Mouse (Mus musculus) MEL (cell line): Measurements from ENCODE around the gene Foxn1.

Source experiments
- CTCF ChIP-seq, 3 experiments: IDR thresholded peaks in 2 of 3; conservative IDR thresholded peaks in 1 of 3; 2 replicates each; pipeline ENCODE4 v1.5.1; 2011 to 2012; ENCODE audit warnings: low read length in 3 of 3, low read depth in 2 of 3, mild to moderate bottlenecking in 2 of 3, improper control_type of control experiment in 1 of 3, inconsistent platforms in 1 of 3, mixed read lengths in 1 of 3, moderate library complexity in 1 of 3; ENCODE audit not compliant: control insufficient read depth in 1 of 3, insufficient read depth in 1 of 3, poor library complexity in 1 of 3, severe bottlenecking in 1 of 3
- RCOR1 ChIP-seq: IDR thresholded peaks from 2 replicates; pipeline ENCODE4 v1.6.1; 2012; ENCODE audit warnings: low read depth, mild to moderate bottlenecking, inconsistent platforms, low read length, improper control_type of control experiment

GRCm38 (mm10) chr11:78344890-78345715 is 41.3 kb downstream of the Foxn1 start:
- TF ChIP-seq CTCF (IDR thresholded peaks at IDR 0.05 in 2 of 3, conservative IDR thresholded peaks at IDR 0.05 in 1 of 3; ENCODE audit: control insufficient read depth in 1 of 3, insufficient read depth in 1 of 3, low read depth in 2 of 3, low read length in 3 of 3, poor library complexity in 1 of 3, severe bottlenecking in 1 of 3) (no peak), RCOR1 (no peak)
